Mouse (Mus musculus) stomach, embryonic 14.5 days (tissue): Measurements from ENCODE around the gene Uvrag. TPM values are rescaled to one million over a fixed set of nuclear protein-coding genes. Genes with fewer than 3 reads are reported as not detected.
"Not testable (repeated sequence)": the region's sequence is repeated elsewhere in the genome, so short reads cannot be mapped to it uniquely, and the experiment has no call there.

Experiments used
- ATAC-seq: fragments of 200-750 bp; cut with Nextera tagmentation; 2 replicates; pipeline ENCODE4 v1.8.0; 2017; ENCODE audit warnings: low read depth, moderate TSS enrichment; ENCODE audit not compliant: insufficient number of reproducible peaks, insufficient read depth, low FRiP score
- H3K27ac ChIP-seq: fragments of 300-500 bp; sonication (generic); 2 replicates; pipeline ENCODE4 v1.5.1; 2014; ENCODE audit warnings: mild to moderate bottlenecking, low read length, moderate library complexity, mixed read lengths
- H3K27me3 ChIP-seq: fragments of 300-500 bp; sonication (generic); 2 replicates; pipeline ENCODE4 v1.6.1; 2014; ENCODE audit warnings: low read length, control low read depth, mixed read lengths; ENCODE audit not compliant: control insufficient read depth, insufficient read depth
- H3K36me3 ChIP-seq: fragments of 300-500 bp; sonication (generic); 2 replicates; pipeline ENCODE4 v1.6.1; 2014; ENCODE audit warnings: mild to moderate bottlenecking, control low read depth, low read length, moderate library complexity, mixed read lengths; ENCODE audit not compliant: control insufficient read depth, insufficient read depth
- H3K4me1 ChIP-seq: fragments of 300-500 bp; sonication (generic); 2 replicates; pipeline ENCODE4 v1.6.1; 2014; ENCODE audit warnings: low read length, control low read depth, mixed read lengths; ENCODE audit not compliant: control insufficient read depth, insufficient read depth
- H3K4me2 ChIP-seq: fragments of 300-500 bp; sonication (generic); replicated peaks from 2 replicates; pipeline ENCODE4 v1.6.1; 2014; ENCODE audit warnings: low read depth, low read length, control low read depth
- H3K4me3 ChIP-seq: fragments of 300-500 bp; sonication (generic); 2 replicates; pipeline ENCODE4 v1.5.1; 2014; ENCODE audit warnings: low read depth, low read length, control low read depth
- H3K9ac ChIP-seq: fragments of 300-500 bp; sonication (generic); replicated peaks from 2 replicates; pipeline ENCODE4 v1.6.1; 2014; ENCODE audit warnings: low read depth, mild to moderate bottlenecking, control low read depth, low read length, moderate library complexity, mixed read lengths
- H3K9me3 ChIP-seq: fragments of 300-500 bp; sonication (generic); 2 replicates; pipeline ENCODE4 v1.6.1; 2016; ENCODE audit warnings: low read depth, low read length, control low read depth; ENCODE audit not compliant: control insufficient read depth
- WGBS: fragments of 180-500 bp; shearing (Covaris S2); extraction: QIAGEN DNeasy Blood & Tissue Kit; methylation state at CpG from one replicate; pipeline ENCODE4 v1.1.7; 2014; 5-methylcytosine and 5-hydroxymethylcytosine counted together
- polyA plus RNA-seq: library from polyadenylated mRNA; unstranded; fragments of >200 nt; fragmentation: Nextera tagmentation; extraction: Ambion mirVana; gene quantifications from 2 replicates; pipeline ENCODE4 v1.2.1, GENCODE M21; 2014

Uvrag gene
- polyA plus RNA-seq, 1 experiment from 2014 or later = 23.9 TPM

DNA sequence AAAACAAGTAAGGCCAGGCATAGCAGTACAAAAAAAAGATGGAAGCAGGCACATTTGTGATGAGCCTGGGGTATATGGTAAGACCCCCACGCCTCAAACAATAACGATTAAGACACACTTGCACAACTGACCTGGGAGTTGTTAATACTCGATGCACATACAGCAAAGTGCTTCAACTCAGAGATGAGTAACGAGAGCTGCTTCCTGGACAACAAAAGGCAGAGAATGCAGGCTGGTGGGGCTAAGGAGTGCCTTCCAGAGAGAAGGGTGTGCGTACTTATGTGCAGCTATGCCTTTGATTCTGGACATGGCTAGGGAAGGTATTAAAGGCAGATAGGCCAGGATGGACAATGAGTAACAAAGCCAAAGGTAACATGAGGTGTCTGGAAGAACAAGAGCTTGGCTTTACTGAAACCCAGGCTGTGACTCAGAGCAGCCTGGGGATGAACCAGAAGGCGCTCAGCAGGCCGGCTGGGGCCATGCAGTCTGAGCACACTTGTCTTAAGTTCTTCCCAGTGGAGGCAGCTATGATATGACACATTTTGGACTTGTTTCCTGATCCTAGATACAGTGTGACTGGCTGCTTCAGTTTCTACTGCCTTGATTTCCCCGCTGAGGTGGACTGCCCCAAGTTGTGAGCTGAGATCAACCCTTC, 172.1 kb downstream of the Uvrag start:
- Histone ChIP-seq H3K4me3 (no peak overlapping the region), H3K4me1 (peaks cover 9% of the 10 kb centered on the region), H3K27ac (no peak overlapping the region), H3K36me3 (no peaks in the 10 kb centered on the region), H3K4me2 (no peak overlapping the region), H3K27me3 (no peaks in the 10 kb centered on the region), H3K9me3 (0 out of 2 replicates have a peak, but pooled peaks cover 5% of the 10 kb centered on the region), H3K9ac (no peak overlapping the region)
- 75% methylated on average over 8 of the region's 8 CpGs for WGBS
- no peak for ATAC-seq

DNA sequence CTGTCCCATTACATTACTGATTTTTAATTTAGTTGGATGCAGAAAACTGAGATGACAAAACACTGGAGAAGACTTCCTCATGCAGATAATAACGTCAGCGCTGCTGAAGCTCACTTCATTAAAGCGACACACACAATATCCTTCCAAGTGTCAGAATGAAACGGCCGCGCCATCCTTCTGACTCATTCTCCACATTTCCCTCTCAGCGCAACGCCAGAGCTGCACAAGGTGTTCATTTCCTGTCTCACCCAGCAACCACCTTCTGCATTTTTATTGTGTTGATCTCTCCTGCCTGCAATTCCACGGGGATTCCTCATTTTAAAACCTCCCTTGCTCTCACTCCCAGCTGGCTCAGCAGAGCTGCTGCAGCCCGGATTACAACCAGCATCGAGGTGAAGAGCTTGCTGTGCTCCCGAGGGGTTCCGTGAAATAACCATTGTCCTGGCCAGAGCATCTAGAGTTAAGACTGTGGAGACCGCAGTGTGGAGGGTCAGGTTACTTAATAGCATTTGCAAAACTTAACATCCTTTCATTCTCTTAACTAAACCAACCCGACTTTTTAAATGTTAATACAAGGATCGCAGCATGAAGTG, 172.8 kb downstream of the Uvrag start:
- ATAC-seq = no peak
- 26% methylated on average over 16 of the region's 16 CpGs for WGBS
- 0 out of 2 replicates have a peak, but pooled peaks cover 5% of the 10 kb centered on the region for H3K9me3 ChIP-seq
- H3K4me1 ChIP-seq = peaks cover 9% of the 10 kb centered on the region
- no peak overlapping the region for H3K4me3 ChIP-seq
- H3K36me3 ChIP-seq = no peaks in the 10 kb centered on the region
- H3K9ac ChIP-seq = no peak overlapping the region; the same call in 1 of the 2 replicates
- 0 out of 2 replicates have a peak overlapping the region, but pooled peaks have one; percentile 22 for H3K4me2 ChIP-seq
- no peaks in the 10 kb centered on the region for H3K27me3 ChIP-seq
- H3K27ac ChIP-seq = no peak overlapping the region

GRCm38 (mm10) chr7:98967672-98968071, 173.3 kb downstream of the Uvrag start:
- Histone ChIP-seq H3K4me1 (peaks cover 13% of the 10 kb centered on the region), H3K4me2 (no peak overlapping the region), H3K27me3 (no peaks in the 10 kb centered on the region), H3K36me3 (no peaks in the 10 kb centered on the region), H3K4me3 (no peak overlapping the region), H3K9ac (no peak overlapping the region), H3K9me3 (0 out of 2 replicates have a peak, but pooled peaks cover 5% of the 10 kb centered on the region), H3K27ac (no peak overlapping the region)
- 57% methylated on average over 7 of the region's 7 CpGs for WGBS
- no peak for ATAC-seq

DNA sequence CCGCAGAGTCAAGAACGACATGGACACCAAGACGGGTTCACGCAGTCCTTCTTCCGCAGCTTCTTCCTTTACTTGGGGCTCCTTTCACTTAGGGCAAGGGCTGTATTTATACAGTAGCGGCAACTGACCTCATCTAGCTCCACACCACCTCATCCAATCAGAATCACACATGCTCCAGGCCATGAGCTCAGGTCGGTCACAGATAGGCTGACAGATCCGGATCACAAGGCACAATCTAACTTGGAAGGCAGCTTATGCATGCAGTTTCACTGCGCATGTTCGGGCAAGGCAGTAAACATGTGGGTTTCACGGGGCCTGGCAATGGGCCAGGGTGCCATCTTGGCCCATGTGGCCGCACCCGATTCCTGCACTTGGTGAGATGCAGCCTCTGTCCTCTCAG, 177.4 kb downstream of the Uvrag start:
- not testable (repeated sequence) for ATAC-seq, H3K27me3 ChIP-seq, H3K4me2 ChIP-seq, H3K4me3 ChIP-seq, H3K9ac ChIP-seq, H3K9me3 ChIP-seq, H3K36me3 ChIP-seq, H3K27ac ChIP-seq
- peaks cover 13% of the 10 kb centered on the region for H3K4me1 ChIP-seq
- WGBS = 94% methylated on average over 13 of the region's 13 CpGs

DNA sequence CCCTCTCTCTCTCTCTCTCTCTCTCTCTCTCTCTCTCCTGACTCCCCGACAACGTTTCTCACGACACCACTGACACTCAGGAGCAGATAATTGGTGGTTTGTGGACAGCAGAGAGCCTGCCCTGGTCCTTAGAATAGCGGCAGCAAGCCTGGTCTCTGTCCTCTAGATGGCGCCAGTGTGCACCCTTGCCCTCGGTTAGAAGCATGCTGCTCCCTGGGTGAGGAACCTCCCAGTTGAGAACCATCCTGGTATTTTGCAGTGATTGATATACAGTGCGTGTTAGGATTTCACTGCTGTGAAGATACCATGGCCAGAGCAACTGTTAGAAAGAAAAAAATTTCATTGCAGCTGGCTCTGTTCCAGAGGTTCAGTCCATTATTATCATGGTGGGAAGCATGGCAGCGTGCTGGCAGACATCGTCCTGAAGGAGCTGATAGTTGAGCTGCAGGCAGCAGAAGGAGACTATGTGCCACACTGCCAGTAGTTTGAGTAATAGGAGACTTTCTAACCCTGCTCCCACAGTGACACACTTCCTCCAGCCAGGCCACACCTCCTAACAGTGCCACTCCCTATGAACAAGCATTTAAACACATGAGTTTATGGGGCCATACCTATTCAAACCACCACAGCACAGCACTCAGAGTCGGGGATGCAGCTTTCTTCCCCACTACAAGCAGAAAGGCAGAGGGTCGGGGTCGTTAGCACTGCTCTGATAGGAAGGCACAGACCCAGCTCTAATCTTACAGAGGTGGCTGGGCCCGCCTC, 178.2 kb downstream of the Uvrag start:
- no peak overlapping the region for H3K27ac ChIP-seq
- H3K9ac ChIP-seq = no peak overlapping the region
- no peak overlapping the region for H3K4me3 ChIP-seq
- H3K9me3 ChIP-seq = no peaks in the 10 kb centered on the region
- H3K4me2 ChIP-seq = no peak overlapping the region
- no peaks in the 10 kb centered on the region for H3K27me3 ChIP-seq
- ATAC-seq = peak; percentile 64; the same call in 1 of the 2 replicates
- peaks cover 6% of the 10 kb centered on the region for H3K4me1 ChIP-seq
- WGBS = 26% methylated on average over 13 of the region's 13 CpGs
- no peaks in the 10 kb centered on the region for H3K36me3 ChIP-seq

DNA sequence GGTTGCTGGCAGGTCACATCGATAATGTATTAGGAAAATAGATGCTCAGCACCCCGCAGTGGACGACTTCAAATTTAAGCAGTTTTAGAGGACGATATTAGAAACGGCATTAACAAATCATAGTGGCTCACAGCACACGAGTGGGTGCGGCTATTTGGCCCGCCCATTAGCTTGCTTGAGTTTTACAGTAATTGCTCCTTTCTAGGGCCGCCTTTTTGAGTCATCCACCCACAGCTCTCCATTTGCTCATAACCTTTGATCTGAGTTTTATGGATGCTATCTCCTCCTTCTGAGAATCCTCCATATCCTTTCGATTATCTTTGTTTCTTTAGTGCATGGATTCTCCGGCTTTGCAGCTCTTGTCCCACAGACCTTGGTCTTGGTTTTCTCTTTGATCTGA, 178.9 kb downstream of the Uvrag start:
- no peaks in the 10 kb centered on the region for H3K27me3 ChIP-seq
- WGBS = 78% methylated on average over 11 of the region's 11 CpGs
- no peak overlapping the region for H3K4me3 ChIP-seq
- H3K4me1 ChIP-seq = peaks cover 7% of the 10 kb centered on the region; the same call in 1 of the 2 replicates
- ATAC-seq = no peak
- H3K4me2 ChIP-seq = no peak overlapping the region
- no peak overlapping the region for H3K9ac ChIP-seq
- H3K36me3 ChIP-seq = no peaks in the 10 kb centered on the region
- no peaks in the 10 kb centered on the region for H3K9me3 ChIP-seq
- H3K27ac ChIP-seq = no peak overlapping the region

DNA sequence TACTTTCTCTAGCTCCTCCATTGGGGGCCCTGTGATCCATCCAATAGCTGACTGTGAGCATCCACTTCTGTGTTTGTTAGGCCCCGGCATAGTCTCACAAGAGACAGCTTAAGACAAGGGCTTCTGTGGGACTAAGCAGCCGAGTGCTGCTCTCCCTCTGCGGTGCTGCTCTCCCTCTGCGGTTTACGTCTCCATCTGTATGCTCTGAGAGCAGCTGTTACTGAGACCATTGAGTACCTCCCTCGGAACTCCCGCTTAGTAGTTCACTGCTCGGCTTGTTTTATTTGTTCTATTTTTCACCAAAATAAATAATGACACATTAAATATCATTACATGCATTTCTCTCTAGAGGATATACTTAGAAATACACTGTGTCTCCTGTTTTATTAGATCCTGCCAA, 180.7 kb downstream of the Uvrag start:
- H3K9ac ChIP-seq = no peak overlapping the region
- peaks cover 13% of the 10 kb centered on the region; the same call in 1 of the 2 replicates for H3K4me1 ChIP-seq
- no peak overlapping the region for H3K4me3 ChIP-seq
- no peak overlapping the region for H3K27ac ChIP-seq
- H3K9me3 ChIP-seq = no peaks in the 10 kb centered on the region
- WGBS = 79% methylated on average over 8 of the region's 8 CpGs
- no peaks in the 10 kb centered on the region for H3K27me3 ChIP-seq
- no peak for ATAC-seq
- no peak overlapping the region for H3K4me2 ChIP-seq
- no peaks in the 10 kb centered on the region for H3K36me3 ChIP-seq

- Histone ChIP-seq H3K36me3 (no peaks in the 10 kb centered on the region), H3K4me2 (no peak overlapping the region), H3K9ac (no peak overlapping the region), H3K27ac (no peak overlapping the region), H3K9me3 (no peaks in the 10 kb centered on the region), H3K27me3 (no peaks in the 10 kb centered on the region), H3K4me1 (peaks cover 16% of the 10 kb centered on the region; the same call in 1 of the 2 replicates), H3K4me3 (no peak overlapping the region)
- WGBS = 84% methylated on average over 5 of the region's 5 CpGs
- ATAC-seq = no peak
Measured at GRCm38 (mm10) chr7:98959246-98959645, 181.7 kb downstream of the Uvrag start.
